Mouse (Mus musculus) neutrophil, adult 65 days (primary cell): Measurements from ENCODE around the gene Ecd. TPM values are rescaled to one million over a fixed set of nuclear protein-coding genes. Genes with fewer than 3 reads are reported as not detected.

Source experiments
- total RNA-seq: library from RNA; stranded (reverse); gene quantifications from 2 replicates; pipeline ENCODE4 v1.2.4, GENCODE M21; 2023

Gene Ecd
- 15.8 and 17.2 TPM in 2 replicates for total RNA-seq

DNA sequence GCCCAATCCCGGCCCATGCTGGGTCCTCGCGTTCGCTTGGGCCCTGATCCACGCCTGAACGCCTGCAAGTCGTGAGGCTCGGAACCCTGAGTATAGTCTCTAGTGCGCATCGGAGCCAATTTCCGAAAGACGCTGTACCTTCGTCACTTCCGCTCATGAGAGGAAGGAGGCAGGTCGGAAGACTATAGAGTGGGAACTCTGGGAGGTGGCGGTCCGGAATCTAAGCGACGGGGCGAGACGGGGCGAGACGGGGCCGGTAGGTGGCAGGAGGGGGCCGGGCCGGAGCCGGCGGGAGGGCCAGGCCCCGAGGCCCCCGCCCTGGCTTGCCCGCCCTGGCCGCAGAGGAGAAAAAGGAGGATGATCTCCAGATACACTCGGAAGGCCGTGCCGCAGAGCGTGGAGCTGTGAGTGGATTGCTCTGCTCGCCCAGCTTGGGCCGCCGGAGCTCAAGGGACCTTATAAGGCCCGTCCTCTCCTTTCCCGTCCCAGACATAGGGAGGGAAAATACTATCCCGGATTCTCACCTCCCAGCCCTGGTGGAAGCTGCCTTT is at the start of gene Ecd, which contains the start of gene Fam149b:
Ecd (minus strand) TSS at position 131 of the 551 bp plus-strand sequence.
Fam149b (plus strand) TSS at position 172 of the 551 bp plus-strand sequence.

DNA sequence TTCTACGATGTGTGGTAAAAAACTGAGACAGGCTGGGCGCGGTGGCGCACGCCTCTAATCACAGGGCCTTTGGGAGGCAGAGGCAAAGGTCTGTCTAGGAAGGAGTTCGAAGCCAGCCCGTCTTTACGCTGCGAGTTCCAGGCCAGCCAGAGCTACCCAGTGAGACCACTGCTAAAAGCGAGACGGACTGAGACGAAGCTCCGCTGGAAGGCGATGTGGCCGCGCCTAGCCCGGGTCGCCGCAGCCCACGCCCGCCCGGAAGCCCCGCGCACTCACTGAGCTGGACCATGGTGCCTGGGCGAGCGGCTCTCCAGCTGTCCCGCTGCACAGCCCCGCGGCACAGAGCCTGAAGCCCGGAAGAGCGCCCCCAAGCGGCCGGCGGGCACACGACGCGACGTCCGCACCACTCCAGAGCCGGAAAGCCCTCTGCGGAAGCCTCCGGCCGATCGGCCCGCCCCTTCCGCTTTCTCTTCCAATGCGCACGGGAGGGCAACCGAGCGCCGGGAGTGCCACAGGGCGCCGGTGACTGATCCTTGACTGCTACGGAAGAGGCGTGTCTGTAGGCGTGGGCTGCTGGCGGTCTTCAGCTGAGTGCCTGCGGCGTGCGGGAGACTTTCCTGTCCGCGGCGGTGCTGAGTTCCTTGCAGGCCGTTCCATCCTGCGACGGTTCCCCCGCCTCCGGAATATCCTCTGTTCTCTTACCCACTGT is 45.4 kb upstream of the Ecd start, which contains the start of gene Mrps16:
Mrps16 (minus strand) TSS at position 430 of the 709 bp plus-strand sequence.

DNA sequence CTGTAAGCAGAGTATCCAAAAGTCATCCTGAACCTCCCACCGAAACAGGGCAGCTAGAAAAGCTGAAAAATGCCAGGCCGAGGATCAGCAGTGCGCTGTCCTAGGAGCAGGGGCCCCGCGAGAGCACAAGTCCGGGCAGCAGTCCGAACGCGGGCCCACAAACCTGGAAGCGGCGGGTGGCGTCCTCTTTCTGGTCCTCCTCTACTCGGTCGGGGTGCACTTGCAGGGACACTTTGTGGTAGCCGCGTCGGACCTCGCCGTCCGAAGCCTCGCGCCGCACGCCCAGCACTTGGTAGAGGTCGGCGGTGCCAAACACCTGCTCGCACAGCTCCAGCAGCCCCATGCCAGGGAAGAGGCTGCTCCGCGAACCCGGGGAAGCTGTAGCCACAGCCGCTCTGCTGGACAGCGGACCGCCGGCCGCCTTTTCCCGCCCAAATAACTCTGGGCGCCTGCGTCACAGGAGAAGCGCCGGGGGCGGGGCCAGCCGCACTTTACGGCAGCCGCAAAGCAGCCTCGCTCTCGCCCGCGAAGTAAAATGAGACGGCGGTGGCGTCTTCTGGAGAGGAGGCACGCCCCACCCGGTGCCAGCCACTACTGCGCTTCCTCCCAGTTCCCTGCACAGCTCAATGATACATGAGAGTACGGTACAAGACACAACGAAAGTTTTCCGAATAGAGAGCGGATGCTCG is 40.7 kb upstream of the Ecd start, which contains the start of gene Dnajc9:
Dnajc9 (minus strand) TSS at position 470 of the 689 bp plus-strand sequence.

DNA sequence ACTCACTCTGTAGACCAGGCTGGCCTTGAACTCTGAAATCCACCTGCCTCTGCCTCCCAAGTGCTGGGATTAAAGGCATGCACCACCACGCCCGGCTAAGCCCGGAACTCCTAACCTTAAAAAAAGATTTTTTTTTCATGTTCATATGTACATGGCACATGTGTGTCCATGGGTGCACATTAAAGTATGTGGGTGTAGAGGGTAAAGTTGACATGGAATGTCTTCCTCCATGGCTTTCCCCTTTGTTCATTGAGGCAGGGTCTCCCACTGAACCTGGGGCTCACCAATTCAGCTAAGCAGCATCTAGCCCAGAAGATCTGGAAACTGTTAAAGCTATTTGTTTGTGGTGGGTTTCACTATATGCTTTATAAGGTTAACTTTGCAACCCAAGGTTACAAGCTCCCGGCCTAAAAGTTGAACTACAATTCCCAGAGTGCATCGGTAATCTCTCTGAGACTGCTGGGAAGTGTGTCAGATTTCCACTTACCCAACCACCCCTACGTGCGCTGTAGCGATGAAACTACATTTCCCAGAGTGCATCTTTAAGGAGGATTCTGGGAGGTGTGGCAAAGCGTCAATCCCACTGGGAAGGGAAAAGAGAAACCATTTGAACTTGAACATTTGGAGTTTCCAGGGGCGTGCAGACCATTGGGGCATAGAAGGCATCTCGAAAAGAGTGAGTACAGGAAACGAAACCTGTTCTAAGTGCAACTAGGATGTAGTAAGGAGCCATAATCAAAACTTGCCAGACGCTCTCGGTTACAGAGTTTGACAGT is 53.6 kb downstream of the Ecd start, which contains the start of gene Nudt13:
Nudt13 (plus strand) TSS at position 581 of the 776 bp plus-strand sequence.

Other genes with a start within 250 kb of the Ecd start
- gene Saysd1, start 209.6 kb downstream of the Ecd start, total RNA-seq, result 0.43 and 1.1 TPM in 2 replicates
- not detected in 2 replicates for gene Kcnk5, start 166.3 kb downstream of the Ecd start, total RNA-seq
- gene Kcnk16, start 78.9 kb downstream of the Ecd start, total RNA-seq, result not detected in 2 replicates
- gene Nudt13, start 53.4 kb downstream of the Ecd start, total RNA-seq, result 4.8 and 12.4 TPM in 2 replicates
- gene Fam149b, start within 50 bp of the Ecd start, total RNA-seq, result 17.1 and 18.2 TPM in 2 replicates
- 33.3 and 35.2 TPM in 2 replicates for gene Dnajc9, start 40.8 kb upstream of the Ecd start, total RNA-seq
- gene Mrps16, start 45.5 kb upstream of the Ecd start, total RNA-seq, result 17.7 and 23.3 TPM in 2 replicates
- gene Cfap70, start 104.1 kb upstream of the Ecd start, total RNA-seq, result not detected in 2 replicates
- gene Anxa7, start 132.0 kb upstream of the Ecd start, total RNA-seq, result 51.9 and 57.8 TPM in 2 replicates
- 1.3 and 1.8 TPM in 2 replicates for gene Mss51, start 148.8 kb upstream of the Ecd start, total RNA-seq
- gene Ppp3cb, start 198.5 kb upstream of the Ecd start, total RNA-seq, result 37.6 and 37.7 TPM in 2 replicates